Mouse (Mus musculus) stomach, postnatal 0 days (tissue): ENCODE measurements at regions not wholly inside any gene's neighbourhood (a gene's known extent, or its start where the extent isn't known, plus 50 kb on each side); places are given as distances from the start of the nearest gene placed in this dataset.

Experiments
- ATAC-seq: fragments of 200-750 bp; cut with Nextera tagmentation; 2 replicates; pipeline ENCODE4 v1.8.0; 2017; ENCODE audit not compliant: low FRiP score, low TSS enrichment
- DNase-seq: peaks from one replicate; pipeline ENCODE4 v3.0.0-alpha.2; 2016; ENCODE audit warnings: low spot score
- H3K27ac ChIP-seq: fragments of 300-500 bp; sonication (generic); replicated peaks from 2 replicates; pipeline ENCODE4 v1.5.1; 2014; ENCODE audit warnings: mild to moderate bottlenecking, control low read depth
- H3K27me3 ChIP-seq: fragments of 300-500 bp; sonication (generic); 2 replicates; pipeline ENCODE4 v1.6.1; 2014; ENCODE audit warnings: low read length; ENCODE audit not compliant: control insufficient read depth, insufficient read depth
- H3K36me3 ChIP-seq: fragments of 300-500 bp; sonication (generic); 2 replicates; pipeline ENCODE4 v1.6.1; 2014; ENCODE audit warnings: low read length, mixed read lengths; ENCODE audit not compliant: control insufficient read depth, insufficient read depth
- H3K4me1 ChIP-seq: fragments of 300-500 bp; sonication (generic); replicated peaks from 2 replicates; pipeline ENCODE4 v1.6.1; 2014; ENCODE audit warnings: antibody characterized with exemption; ENCODE audit not compliant: control insufficient read depth, insufficient read depth
- H3K4me2 ChIP-seq: fragments of 300-500 bp; sonication (generic); replicated peaks from 2 replicates; pipeline ENCODE4 v1.6.1; 2014; ENCODE audit warnings: low read depth, mild to moderate bottlenecking, control low read depth, moderate library complexity
- H3K4me3 ChIP-seq: fragments of 300-500 bp; sonication (generic); 2 replicates; pipeline ENCODE4 v1.5.1; 2014; ENCODE audit warnings: low read depth, low read length, control low read depth
- H3K9ac ChIP-seq: fragments of 300-500 bp; sonication (generic); 2 replicates; pipeline ENCODE4 v1.6.1; 2014; ENCODE audit warnings: mild to moderate bottlenecking, low read length, control low read depth, mixed read lengths
- H3K9me3 ChIP-seq: fragments of 300-500 bp; sonication (generic); 2 replicates; pipeline ENCODE4 v1.6.1; 2016; ENCODE audit warnings: low read length; ENCODE audit not compliant: control insufficient read depth
- CTCF ChIP-seq: IDR thresholded peaks from 2 replicates; pipeline ENCODE4 v1.5.1; 2016; ENCODE audit warnings: antibody characterized with exemption, low read depth, mild to moderate bottlenecking, moderate library complexity
- EP300 ChIP-seq: optimal IDR thresholded peaks from 2 replicates; pipeline ENCODE3; 2016; ENCODE audit warnings: antibody characterized with exemption
- WGBS: fragments of 180-500 bp; shearing (Covaris S2); extraction: QIAGEN DNeasy Blood & Tissue Kit; methylation state at CpG from one replicate; pipeline ENCODE4 v1.1.7; 2014; 5-methylcytosine and 5-hydroxymethylcytosine counted together

DNA sequence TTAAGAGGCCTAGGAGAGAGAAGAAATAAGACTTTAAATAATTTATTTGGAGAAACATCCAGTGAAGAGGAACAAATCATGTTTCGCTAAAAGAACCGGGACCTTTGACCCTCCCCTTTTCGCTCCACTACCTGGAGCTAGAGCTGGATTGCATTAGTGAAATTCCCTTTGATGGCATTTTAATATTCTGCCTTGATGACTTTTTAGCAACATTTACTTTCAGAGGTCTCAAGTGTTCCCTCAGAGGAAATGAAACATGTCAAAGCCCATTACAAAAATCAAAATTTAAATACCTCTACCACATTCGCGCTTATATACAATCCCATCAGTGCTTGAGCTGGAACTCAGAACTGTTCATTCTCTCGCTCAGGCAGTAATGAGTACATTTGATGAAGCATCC lies 297.0 kb upstream of the Gm10295 start:
- 80% methylated on average over 6 of the region's 6 CpGs for WGBS
- H3K4me3 ChIP-seq, result no peak overlapping the region
- DNase-seq, result no peak
- no peak overlapping the region for H3K27ac ChIP-seq
- H3K9me3 ChIP-seq, result no peaks in the 10 kb centered on the region
- H3K36me3 ChIP-seq, result no peaks in the 10 kb centered on the region
- TF ChIP-seq CTCF (no peak), EP300 (no peak)
- no peaks in the 10 kb centered on the region for H3K4me1 ChIP-seq
- ATAC-seq, result no peak
- H3K4me2 ChIP-seq, result no peak overlapping the region
- H3K9ac ChIP-seq, result no peak overlapping the region
- no peaks in the 10 kb centered on the region for H3K27me3 ChIP-seq

DNA sequence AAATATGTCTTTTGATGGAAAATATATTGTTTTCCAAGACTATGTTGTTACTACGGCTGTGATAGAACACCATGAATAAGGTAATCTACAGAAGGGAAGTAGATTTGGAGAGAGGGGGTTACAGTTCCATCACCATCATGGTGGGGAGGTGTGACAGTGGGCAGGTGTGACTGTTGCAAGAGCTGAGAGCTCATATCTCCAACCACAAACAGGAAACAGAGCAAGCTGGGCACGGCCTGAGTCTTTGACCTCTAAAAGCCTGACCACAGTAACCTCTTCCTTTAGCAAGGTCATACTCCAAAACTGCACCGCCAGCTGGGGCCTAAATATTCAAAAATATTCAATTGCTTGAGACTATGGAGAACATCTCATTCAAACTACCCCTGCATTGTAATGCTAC lies 295.7 kb upstream of the Gm10295 start:
- Histone ChIP-seq H3K9ac (no peak overlapping the region), H3K36me3 (no peaks in the 10 kb centered on the region), H3K4me1 (no peaks in the 10 kb centered on the region), H3K4me2 (no peak overlapping the region), H3K27ac (no peak overlapping the region), H3K27me3 (no peaks in the 10 kb centered on the region), H3K4me3 (no peak overlapping the region), H3K9me3 (no peaks in the 10 kb centered on the region)
- DNase-seq (no peak), ATAC-seq (no peak)
- TF ChIP-seq CTCF, result no peak
- TF ChIP-seq EP300, result no peak
- 80% methylated on average over 3 of the region's 3 CpGs for WGBS

DNA sequence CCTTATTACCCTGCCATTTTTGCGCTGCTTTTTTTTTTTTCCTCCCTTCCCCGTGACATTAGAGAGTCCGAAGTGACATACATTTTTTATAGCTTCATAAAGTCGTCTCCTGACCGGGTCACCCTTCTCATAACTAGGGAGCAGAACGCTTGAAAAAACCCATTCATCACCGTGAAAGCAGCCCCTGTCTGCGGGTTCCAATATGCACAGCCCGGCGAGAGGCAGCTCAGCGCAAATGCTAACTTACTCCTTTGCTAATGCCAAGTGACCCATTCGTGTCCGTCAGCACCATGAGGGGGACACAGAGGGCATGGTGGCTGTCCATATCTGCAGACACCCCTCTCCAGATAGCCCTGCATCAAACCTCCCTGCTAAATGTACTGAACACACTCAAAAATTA lies 271.8 kb upstream of the Gm10295 start:
- Histone ChIP-seq H3K27me3 (no peaks in the 10 kb centered on the region), H3K27ac (no peak overlapping the region), H3K4me3 (no peak overlapping the region), H3K36me3 (no peaks in the 10 kb centered on the region), H3K9ac (no peak overlapping the region), H3K4me1 (no peaks in the 10 kb centered on the region), H3K9me3 (no peaks in the 10 kb centered on the region), H3K4me2 (no peak overlapping the region)
- WGBS, result 48% methylated on average over 13 of the region's 13 CpGs
- ATAC-seq (no peak), DNase-seq (no peak)
- TF ChIP-seq EP300, result no peak
- no peak for TF ChIP-seq CTCF

DNA sequence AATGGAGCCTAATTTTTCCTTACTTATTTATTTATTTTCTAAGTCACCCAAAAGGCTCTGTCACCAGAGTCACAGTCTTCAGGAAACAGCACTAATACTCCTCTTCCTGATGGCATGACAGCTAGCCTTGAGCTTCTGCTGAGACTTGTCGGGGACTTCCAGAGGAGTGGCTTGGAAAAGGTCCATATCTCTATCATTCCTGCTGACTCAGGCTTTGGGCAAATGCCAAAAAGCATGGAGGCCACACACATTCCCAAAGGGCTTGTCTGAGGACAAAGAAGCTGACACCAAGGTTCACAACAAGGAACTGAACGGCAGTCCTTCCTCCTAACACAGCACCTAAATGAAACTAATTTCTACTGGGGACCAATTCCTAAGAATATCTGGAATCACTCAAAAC lies 251.9 kb upstream of the Gm10295 start:
- peak; percentile 20 for DNase-seq
- Histone ChIP-seq H3K4me2 (no peak overlapping the region), H3K27me3 (no peaks in the 10 kb centered on the region), H3K36me3 (no peaks in the 10 kb centered on the region), H3K9ac (no peak overlapping the region), H3K4me1 (no peaks in the 10 kb centered on the region), H3K4me3 (no peak overlapping the region), H3K27ac (no peak overlapping the region), H3K9me3 (no peaks in the 10 kb centered on the region)
- no peak for ATAC-seq
- 13% methylated on average over 2 of the region's 2 CpGs for WGBS
- no peak for TF ChIP-seq EP300
- no peak for TF ChIP-seq CTCF

DNA sequence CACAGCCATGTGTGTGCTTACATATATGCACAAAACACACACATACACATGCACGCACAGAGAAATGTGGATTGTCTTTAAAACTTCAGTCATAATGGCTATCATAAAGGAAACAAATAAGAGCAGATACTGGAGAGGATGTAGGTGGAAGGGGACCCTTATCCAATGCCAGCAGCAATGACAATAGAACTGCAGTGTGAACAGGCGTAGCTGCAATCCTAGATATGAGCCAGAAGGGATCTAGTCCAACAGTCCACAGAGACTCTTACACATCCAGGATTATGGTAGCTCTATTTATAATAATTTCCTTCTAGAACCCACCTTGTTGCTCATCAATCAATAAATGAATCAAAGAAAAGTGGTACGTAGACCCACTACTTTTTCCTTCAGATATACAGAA lies 245.5 kb upstream of the Gm10295 start:
- Histone ChIP-seq H3K9ac (no peak overlapping the region), H3K36me3 (no peaks in the 10 kb centered on the region), H3K27ac (no peak overlapping the region), H3K4me2 (no peak overlapping the region), H3K4me1 (no peaks in the 10 kb centered on the region), H3K27me3 (no peaks in the 10 kb centered on the region), H3K9me3 (no peaks in the 10 kb centered on the region), H3K4me3 (no peak overlapping the region)
- ATAC-seq, result no peak
- no peak for TF ChIP-seq EP300
- no peak for TF ChIP-seq CTCF
- 89% methylated on average over 3 of the region's 3 CpGs for WGBS
- no peak for DNase-seq

DNA sequence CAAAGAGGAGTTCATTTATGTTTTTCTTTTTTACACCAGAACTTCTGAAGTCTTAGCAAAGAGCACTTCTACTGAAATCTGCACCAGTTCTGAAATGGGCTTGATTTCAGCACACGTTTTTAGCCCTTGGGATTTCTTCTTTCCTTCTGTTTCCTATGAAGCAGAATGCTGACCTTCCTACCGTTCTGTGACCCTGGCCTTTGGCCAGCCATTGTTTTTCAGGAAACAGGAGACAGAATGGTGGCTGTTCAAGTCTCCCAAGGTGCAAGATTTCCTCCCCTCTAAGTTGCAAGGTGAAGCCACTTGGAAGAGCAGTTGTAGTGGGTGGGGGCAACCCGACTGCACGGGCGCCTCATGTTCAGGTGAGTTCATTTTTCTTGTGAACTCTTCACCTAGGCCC lies 236.3 kb upstream of the Gm10295 start:
- Histone ChIP-seq H3K27ac (no peak overlapping the region), H3K9ac (no peak overlapping the region), H3K27me3 (no peaks in the 10 kb centered on the region), H3K4me1 (no peaks in the 10 kb centered on the region), H3K4me3 (no peak overlapping the region), H3K4me2 (no peak overlapping the region), H3K36me3 (no peaks in the 10 kb centered on the region), H3K9me3 (no peaks in the 10 kb centered on the region)
- DNase-seq (no peak), ATAC-seq (no peak)
- no peak for TF ChIP-seq EP300
- TF ChIP-seq CTCF, result no peak
- 70% methylated on average over 5 of the region's 5 CpGs for WGBS
